Mouse (Mus musculus): ENCODE measurements around the gene Usp49. TPM values are rescaled to one million over a fixed set of nuclear protein-coding genes. Genes with fewer than 3 reads are reported as not detected.
"Not testable (repeated sequence)": the region's sequence is repeated elsewhere in the genome, so short reads cannot be mapped to it uniquely, and the experiment has no call there.

Usp49 gene
- polyA plus RNA-seq, 1 experiment from 2014 or later: 7.9 TPM

DNA sequence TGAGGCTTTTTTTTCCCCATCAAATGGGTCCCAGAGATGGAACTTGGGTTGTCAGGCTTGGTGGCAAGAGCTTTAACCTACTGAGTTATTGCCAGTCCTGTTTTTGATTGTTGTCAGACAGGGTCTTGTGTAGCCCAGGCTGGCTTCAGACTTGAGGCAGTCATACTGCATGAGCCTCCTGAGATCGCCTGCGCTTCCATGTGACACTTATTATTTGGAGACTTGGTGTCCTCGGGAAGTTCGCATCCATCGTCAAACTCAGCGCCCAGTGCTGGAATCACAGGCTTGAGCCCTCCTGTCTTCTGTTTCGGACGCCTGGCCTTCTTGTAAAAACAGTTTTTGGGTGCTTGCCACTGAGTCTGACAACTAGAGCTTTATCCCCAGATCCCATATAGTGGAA lies 14.4 kb upstream of the Usp49 start:
- Histone ChIP-seq H3K27me3 (ENCODE audit: control insufficient read depth, insufficient read depth, low read length) (no peaks in the 10 kb centered on the region), H3K27ac (ENCODE audit: low read depth, low read length) (no peak overlapping the region), H3K9me3 (ENCODE audit: control insufficient read depth, low read length) (no peaks in the 10 kb centered on the region), H3K4me3 (ENCODE audit: low read depth, low read length) (no peak overlapping the region), H3K4me2 (ENCODE audit: low read depth) (no peak overlapping the region), H3K9ac (ENCODE audit: low read length) (no peak overlapping the region), H3K4me1 (ENCODE audit: control insufficient read depth, insufficient read depth, low read length) (peaks cover 6% of the 10 kb centered on the region), H3K36me3 (ENCODE audit: control insufficient read depth, insufficient read depth, low read length) (peaks cover 4% of the 10 kb centered on the region)
- WGBS: 97% methylated on average over 8 of the region's 8 CpGs
- ATAC-seq (ENCODE audit: insufficient read depth, low FRiP score, low TSS enrichment) (no peak), DNase-seq (ENCODE audit: low spot score) (no peak)

- H3K9me3 ChIP-seq (ENCODE audit: control insufficient read depth, low read length): no peaks in the 10 kb centered on the region
- H3K27ac ChIP-seq (ENCODE audit: low read depth, low read length): no peak overlapping the region
- no peaks in the 10 kb centered on the region for H3K27me3 ChIP-seq (ENCODE audit: control insufficient read depth, insufficient read depth, low read length)
- H3K36me3 ChIP-seq (ENCODE audit: control insufficient read depth, insufficient read depth, low read length): peaks cover 4% of the 10 kb centered on the region
- H3K9ac ChIP-seq (ENCODE audit: low read length): no peak overlapping the region
- WGBS: 89% methylated on average over 4 of the region's 4 CpGs
- no peak for ATAC-seq (ENCODE audit: insufficient read depth, low FRiP score, low TSS enrichment)
- no peak overlapping the region for H3K4me2 ChIP-seq (ENCODE audit: low read depth)
- H3K4me3 ChIP-seq (ENCODE audit: low read depth, low read length): no peak overlapping the region
- no peak for DNase-seq (ENCODE audit: low spot score)
- peaks cover 6% of the 10 kb centered on the region for H3K4me1 ChIP-seq (ENCODE audit: control insufficient read depth, insufficient read depth, low read length)
Measured at GRCm38 (mm10) chr17:47616652-47617051, 13.8 kb upstream of the Usp49 start.

- Histone ChIP-seq H3K4me2 (ENCODE audit: low read depth) (no peak overlapping the region), H3K9me3 (ENCODE audit: control insufficient read depth, low read length) (no peaks in the 10 kb centered on the region), H3K4me3 (ENCODE audit: low read depth, low read length) (no peak overlapping the region), H3K4me1 (ENCODE audit: control insufficient read depth, insufficient read depth, low read length) (peaks cover under 1% of the 10 kb centered on the region; the same call in 1 of the 2 replicates), H3K9ac (ENCODE audit: low read length) (no peak overlapping the region), H3K27me3 (ENCODE audit: control insufficient read depth, insufficient read depth, low read length) (no peaks in the 10 kb centered on the region), H3K36me3 (ENCODE audit: control insufficient read depth, insufficient read depth, low read length) (peaks cover 9% of the 10 kb centered on the region), H3K27ac (ENCODE audit: low read depth, low read length) (no peak overlapping the region)
- DNase-seq (ENCODE audit: low spot score) (no peak), ATAC-seq (ENCODE audit: insufficient read depth, low FRiP score, low TSS enrichment) (no peak)
- 93% methylated on average over 9 of the region's 9 CpGs for WGBS
Measured at GRCm38 (mm10) chr17:47617605-47618307, 12.7 kb upstream of the Usp49 start.

GRCm38 (mm10) chr17:47618556-47619311 lies 11.8 kb upstream of the Usp49 start:
- Histone ChIP-seq H3K27me3 (ENCODE audit: control insufficient read depth, insufficient read depth, low read length) (no peaks in the 10 kb centered on the region), H3K4me1 (ENCODE audit: control insufficient read depth, insufficient read depth, low read length) (no peaks in the 10 kb centered on the region), H3K4me2 (ENCODE audit: low read depth) (no peak overlapping the region), H3K36me3 (ENCODE audit: control insufficient read depth, insufficient read depth, low read length) (peaks cover 14% of the 10 kb centered on the region), H3K9ac (ENCODE audit: low read length) (no peak overlapping the region), H3K27ac (ENCODE audit: low read depth, low read length) (no peak overlapping the region), H3K4me3 (ENCODE audit: low read depth, low read length) (no peak overlapping the region), H3K9me3 (ENCODE audit: control insufficient read depth, low read length) (no peaks in the 10 kb centered on the region)
- DNase-seq (ENCODE audit: low spot score) (no peak), ATAC-seq (ENCODE audit: insufficient read depth, low FRiP score, low TSS enrichment) (no peak)
- WGBS: 86% methylated on average over 13 of the region's 13 CpGs

GRCm38 (mm10) chr17:47622912-47623554 lies 7.5 kb upstream of the Usp49 start:
- Histone ChIP-seq H3K4me2 (ENCODE audit: low read depth) (no peak overlapping the region), H3K4me3 (ENCODE audit: low read depth, low read length) (no peak overlapping the region), H3K9me3 (ENCODE audit: control insufficient read depth, low read length) (no peaks in the 10 kb centered on the region), H3K4me1 (ENCODE audit: control insufficient read depth, insufficient read depth, low read length) (no peaks in the 10 kb centered on the region), H3K36me3 (ENCODE audit: control insufficient read depth, insufficient read depth, low read length) (peaks cover 14% of the 10 kb centered on the region), H3K27ac (ENCODE audit: low read depth, low read length) (no peak overlapping the region), H3K9ac (ENCODE audit: low read length) (no peak overlapping the region), H3K27me3 (ENCODE audit: control insufficient read depth, insufficient read depth, low read length) (no peaks in the 10 kb centered on the region)
- DNase-seq (ENCODE audit: low spot score) (no peak), ATAC-seq (ENCODE audit: insufficient read depth, low FRiP score, low TSS enrichment) (no peak)
- 94% methylated on average over 14 of the region's 14 CpGs for WGBS

- peaks cover 12% of the 10 kb centered on the region for H3K36me3 ChIP-seq (ENCODE audit: control insufficient read depth, insufficient read depth, low read length)
- H3K4me1 ChIP-seq (ENCODE audit: control insufficient read depth, insufficient read depth, low read length); H3K27ac ChIP-seq (ENCODE audit: low read depth, low read length); H3K9me3 ChIP-seq (ENCODE audit: control insufficient read depth, low read length); DNase-seq (ENCODE audit: low spot score); ATAC-seq (ENCODE audit: insufficient read depth, low FRiP score, low TSS enrichment); H3K4me3 ChIP-seq (ENCODE audit: low read depth, low read length); H3K9ac ChIP-seq (ENCODE audit: low read length); H3K4me2 ChIP-seq (ENCODE audit: low read depth); H3K27me3 ChIP-seq (ENCODE audit: control insufficient read depth, insufficient read depth, low read length): not testable (repeated sequence)
- WGBS: 97% methylated on average over 5 of the region's 5 CpGs
Measured at GRCm38 (mm10) chr17:47624572-47624971, 5.9 kb upstream of the Usp49 start.

GRCm38 (mm10) chr17:47625088-47625487 lies 5.4 kb upstream of the Usp49 start:
- no peaks in the 10 kb centered on the region for H3K9me3 ChIP-seq (ENCODE audit: control insufficient read depth, low read length)
- 100% methylated on average over 2 of the region's 2 CpGs for WGBS
- no peak overlapping the region for H3K27ac ChIP-seq (ENCODE audit: low read depth, low read length)
- no peak overlapping the region for H3K9ac ChIP-seq (ENCODE audit: low read length)
- H3K27me3 ChIP-seq (ENCODE audit: control insufficient read depth, insufficient read depth, low read length): no peaks in the 10 kb centered on the region
- ATAC-seq (ENCODE audit: insufficient read depth, low FRiP score, low TSS enrichment) (no peak), DNase-seq (ENCODE audit: low spot score) (no peak)
- no peak overlapping the region for H3K4me2 ChIP-seq (ENCODE audit: low read depth)
- H3K36me3 ChIP-seq (ENCODE audit: control insufficient read depth, insufficient read depth, low read length): peaks cover 12% of the 10 kb centered on the region
- H3K4me1 ChIP-seq (ENCODE audit: control insufficient read depth, insufficient read depth, low read length): peaks cover 4% of the 10 kb centered on the region; the same call in 1 of the 2 replicates
- no peak overlapping the region for H3K4me3 ChIP-seq (ENCODE audit: low read depth, low read length)

DNA sequence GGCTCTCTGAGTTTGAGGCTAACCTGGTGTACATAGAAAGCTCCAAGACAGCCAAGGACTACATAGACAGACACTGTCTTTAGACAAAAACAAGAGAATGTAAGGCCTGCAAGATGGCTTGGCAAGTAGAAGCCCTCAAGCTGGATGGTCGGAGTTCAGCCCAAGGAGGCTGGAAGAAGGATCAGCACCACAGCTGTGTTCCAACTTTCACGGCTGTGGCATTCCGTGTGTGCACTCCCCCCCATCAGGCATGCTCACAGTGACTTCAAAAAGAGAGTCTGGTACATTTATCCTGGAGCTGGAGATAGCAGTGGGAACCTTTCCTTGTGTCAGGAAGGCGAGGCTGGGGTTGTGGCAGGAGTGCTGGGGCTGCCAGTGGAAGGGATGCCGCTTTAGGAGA lies 4.5 kb upstream of the Usp49 start:
- H3K27ac ChIP-seq (ENCODE audit: low read depth, low read length): no peak overlapping the region
- peaks cover 12% of the 10 kb centered on the region for H3K36me3 ChIP-seq (ENCODE audit: control insufficient read depth, insufficient read depth, low read length)
- H3K9me3 ChIP-seq (ENCODE audit: control insufficient read depth, low read length): no peaks in the 10 kb centered on the region
- no peak overlapping the region for H3K4me2 ChIP-seq (ENCODE audit: low read depth)
- H3K4me1 ChIP-seq (ENCODE audit: control insufficient read depth, insufficient read depth, low read length): peaks cover 8% of the 10 kb centered on the region; the same call in 1 of the 2 replicates
- H3K27me3 ChIP-seq (ENCODE audit: control insufficient read depth, insufficient read depth, low read length): no peaks in the 10 kb centered on the region
- H3K9ac ChIP-seq (ENCODE audit: low read length): no peak overlapping the region
- DNase-seq (ENCODE audit: low spot score) (no peak), ATAC-seq (ENCODE audit: insufficient read depth, low FRiP score, low TSS enrichment) (no peak)
- WGBS: 88% methylated on average over 5 of the region's 5 CpGs
- no peak overlapping the region for H3K4me3 ChIP-seq (ENCODE audit: low read depth, low read length)
